Mouse (Mus musculus): Measurements from ENCODE around the gene Zbtb45. TPM values are rescaled to one million over a fixed set of nuclear protein-coding genes. Genes with fewer than 3 reads are reported as not detected.
A peak's percentile ranks its signal among the peaks of the same experiment; 100 is the strongest.

The Zbtb45 gene
- total and polyA plus RNA-seq, 3 experiments = 6.7 to 17.1 (median 9.5) TPM

DNA sequence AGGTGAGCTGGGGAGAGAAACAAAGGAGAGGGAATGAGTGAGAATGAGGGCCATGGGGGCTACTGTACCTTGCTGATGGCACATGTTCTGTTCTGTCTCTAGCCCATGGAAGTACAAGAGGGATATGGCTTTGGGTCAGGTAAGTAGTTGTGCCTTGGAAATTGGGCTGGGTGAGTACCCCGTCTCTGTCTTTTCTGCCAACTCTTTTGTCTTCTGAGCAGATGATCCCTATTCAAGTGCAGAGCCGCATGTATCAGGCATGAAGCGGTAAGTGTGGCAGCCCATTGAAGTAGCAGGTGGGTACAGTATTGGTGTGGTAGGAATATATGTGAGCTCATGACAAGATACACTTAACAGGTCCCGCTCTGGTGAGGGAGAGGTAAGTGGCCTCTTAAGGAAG, 19.2 kb upstream of the Zbtb45 start:
- Histone ChIP-seq H3K27me3 (replicated peaks) (no peaks in the 10 kb centered on the region), H3K9ac (ENCODE audit: insufficient read depth, low read depth) (no peak overlapping the region), H3K79me2 (replicated peaks; ENCODE audit: control insufficient read depth, extremely low read depth, insufficient read depth, poor library complexity, severe bottlenecking) (peaks cover 34% of the 10 kb centered on the region), H3K4me3 (replicated peaks in 1 of 3; ENCODE audit: low read depth in 2 of 3, low read length in 2 of 3, poor library complexity in 1 of 3) (no peak overlapping the region), H3K4me1 (ENCODE audit: control insufficient read depth in 1 of 2, insufficient read depth in 2 of 2) (peaks cover 13 to 66% of the 10 kb centered on the region in 2 experiments), H3K27ac (ENCODE audit: insufficient read depth, low read depth) (no peak overlapping the region), H3K4me2 (ENCODE audit: insufficient read depth, low read depth, poor library complexity, severe bottlenecking) (no peak overlapping the region), H3K36me3 (replicated peaks in 1 of 2; ENCODE audit: control insufficient read depth in 1 of 2, insufficient read depth in 1 of 2, low read length in 1 of 2) (peaks cover 71 to 86% of the 10 kb centered on the region in 2 experiments), H3K9me3 (replicated peaks; ENCODE audit: low read length) (no peaks in the 10 kb centered on the region)
- dilution Hi-C loops (cut with MboI; ENCODE audit: extremely low pct_ligation_motif_present, extremely low pct_unique_long_range_greater_than_20kb, low sequenced_read_pairs) = no loop called here
- TF ChIP-seq MAZ (IDR thresholded peaks at IDR 0.05; ENCODE audit: low read depth, low read length) = no peak
- no peak for TF ChIP-seq JUND (conservative IDR thresholded peaks at IDR 0.05; ENCODE audit: low read depth, low read length)
- no peak for TF ChIP-seq ETS1 (conservative IDR thresholded peaks at IDR 0.05; ENCODE audit: low read depth, low read length)
- TF ChIP-seq CHD2 (IDR thresholded peaks at IDR 0.05; ENCODE audit: low read length) = no peak
- no peak for TF ChIP-seq MXI1 (IDR thresholded peaks at IDR 0.05; ENCODE audit: low read depth, low read length)
- no peak for TF ChIP-seq EP300 (IDR thresholded peaks at IDR 0.05; ENCODE audit: low read length)
- no peak for TF ChIP-seq RAD21 (IDR thresholded peaks at IDR 0.05; ENCODE audit: low read depth, low read length)
- TF ChIP-seq NELFE (IDR thresholded peaks at IDR 0.05; ENCODE audit: low read depth, low read length) = no peak
- no peak for TF ChIP-seq TCF12 (IDR thresholded peaks at IDR 0.05; ENCODE audit: low read depth, low read length)
- DNase-seq (ENCODE audit: extremely low read depth) = no peak
- in situ Hi-C loops (cut with MboI; ENCODE audit: low pct_ligation_motif_present, low pct_unique_long_range_greater_than_20kb, low sequenced_read_pairs) = no loop called here

DNA sequence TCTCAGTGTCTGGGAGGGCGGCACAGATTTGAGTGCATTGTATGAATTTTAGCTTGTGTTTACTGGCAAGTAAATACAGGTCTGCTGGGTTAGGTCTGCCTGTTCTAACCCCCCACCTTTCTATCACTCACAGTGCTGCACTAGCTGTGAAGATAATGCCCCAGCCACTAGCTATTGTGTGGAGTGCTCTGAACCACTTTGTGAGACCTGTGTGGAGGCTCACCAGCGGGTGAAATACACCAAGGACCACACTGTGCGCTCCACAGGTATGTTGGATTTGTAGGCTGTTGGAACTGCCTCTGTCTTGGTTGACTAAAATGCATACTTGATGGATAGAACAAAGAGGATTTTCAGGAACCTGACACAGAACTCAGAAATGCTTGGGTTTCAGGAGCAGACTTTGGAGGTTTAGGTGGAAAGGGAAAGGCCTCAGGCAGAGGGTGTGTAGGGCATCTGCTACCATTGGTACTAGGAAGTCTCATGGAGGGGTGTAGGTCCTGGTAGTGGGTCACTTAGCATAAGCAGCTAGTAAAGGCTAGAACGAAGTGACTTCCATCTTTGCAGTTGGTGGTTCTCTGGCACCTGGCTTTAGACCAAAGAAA, 15.8 kb upstream of the Zbtb45 start:
- Histone ChIP-seq H3K9ac (ENCODE audit: insufficient read depth, low read depth) (peak overlapping the region; percentile 78), H3K27ac (ENCODE audit: insufficient read depth, low read depth) (no peak overlapping the region), H3K4me2 (ENCODE audit: insufficient read depth, low read depth, poor library complexity, severe bottlenecking) (peak overlapping the region; percentile 92), H3K9me3 (replicated peaks; ENCODE audit: low read length) (no peaks in the 10 kb centered on the region), H3K4me3 (replicated peaks in 1 of 3; ENCODE audit: low read depth in 2 of 3, low read length in 2 of 3, poor library complexity in 1 of 3) (peak overlapping the region; percentile 92 to 100 (median 94)), H3K27me3 (replicated peaks) (no peaks in the 10 kb centered on the region), H3K79me2 (replicated peaks; ENCODE audit: control insufficient read depth, extremely low read depth, insufficient read depth, poor library complexity, severe bottlenecking) (peaks cover 32% of the 10 kb centered on the region), H3K36me3 (replicated peaks in 1 of 2; ENCODE audit: control insufficient read depth in 1 of 2, insufficient read depth in 1 of 2, low read length in 1 of 2) (peaks cover 48 to 55% of the 10 kb centered on the region in 2 experiments), H3K4me1 (ENCODE audit: control insufficient read depth in 1 of 2, insufficient read depth in 2 of 2) (peaks cover 10 to 51% of the 10 kb centered on the region in 2 experiments; a peak in 3 of 4 replicates)
- TF ChIP-seq ETS1 (conservative IDR thresholded peaks at IDR 0.05; ENCODE audit: low read depth, low read length) (no peak), MEF2A (IDR thresholded peaks at IDR 0.05; ENCODE audit: borderline replicate concordance, low read depth, low read length) (no peak), TBP (conservative IDR thresholded peaks at IDR 0.05; ENCODE audit: low read depth, low read length) (no peak), PAX5 (IDR thresholded peaks at IDR 0.05; ENCODE audit: low read length) (no peak), SIN3A (IDR thresholded peaks at IDR 0.05; ENCODE audit: low read length) (peak; percentile 52; the same call in 1 of the 2 replicates), GABPA (IDR thresholded peaks at IDR 0.05; ENCODE audit: insufficient replicate concordance, low read depth, low read length) (no peak), NRF1 (IDR thresholded peaks at IDR 0.05; ENCODE audit: low read depth, low read length) (no peak)
- in situ Hi-C loops (cut with MboI; ENCODE audit: low pct_ligation_motif_present, low pct_unique_long_range_greater_than_20kb, low sequenced_read_pairs) = no loop called here
- dilution Hi-C loops (cut with MboI; ENCODE audit: extremely low pct_ligation_motif_present, extremely low pct_unique_long_range_greater_than_20kb, low sequenced_read_pairs) = no loop called here
- no peak for DNase-seq (ENCODE audit: extremely low read depth)

All from CH12.LX (cell line).